Mouse (Mus musculus) heart, postnatal 0 days (tissue): ENCODE results near the gene A730049H05Rik. TPM values are rescaled to one million over a fixed set of nuclear protein-coding genes. Genes with fewer than 3 reads are reported as not detected.

ENCODE experiments used
- ATAC-seq: fragments of 200-750 bp; cut with Nextera tagmentation; 2 replicates; pipeline ENCODE4 v1.8.0; 2017; ENCODE audit warnings: low read depth, moderate number of reproducible peaks, moderate library complexity; ENCODE audit not compliant: insufficient read depth
- DNase-seq: peaks from one replicate; pipeline ENCODE4 v3.0.0-alpha.2; 2016; ENCODE audit warnings: low spot score
- H3K27ac ChIP-seq: fragments of 300-500 bp; sonication (generic); 2 replicates; pipeline ENCODE4 v1.5.1; 2014; ENCODE audit warnings: low read depth, mild to moderate bottlenecking
- H3K27me3 ChIP-seq: fragments of 300-500 bp; sonication (generic); 2 replicates; pipeline ENCODE4 v1.6.1; 2014; ENCODE audit warnings: low read length, mixed read lengths; ENCODE audit not compliant: control insufficient read depth, insufficient read depth
- H3K36me3 ChIP-seq: fragments of 300-500 bp; sonication (generic); replicated peaks from 2 replicates; pipeline ENCODE4 v1.6.1; 2014; ENCODE audit warnings: low read length, mixed read lengths; ENCODE audit not compliant: control insufficient read depth, insufficient read depth
- H3K4me1 ChIP-seq: fragments of 300-500 bp; sonication (generic); 2 replicates; pipeline ENCODE4 v1.6.1; 2014; ENCODE audit warnings: antibody characterized with exemption; ENCODE audit not compliant: control insufficient read depth, insufficient read depth
- H3K4me2 ChIP-seq: fragments of 300-500 bp; sonication (generic); 2 replicates; pipeline ENCODE4 v1.6.1; 2014; ENCODE audit warnings: low read depth, mild to moderate bottlenecking, low read length, moderate library complexity
- H3K4me3 ChIP-seq: fragments of 300-500 bp; sonication (generic); 2 replicates; pipeline ENCODE4 v1.5.1; 2014; ENCODE audit warnings: low read depth, low read length
- H3K9ac ChIP-seq: fragments of 300-500 bp; sonication (generic); replicated peaks from 2 replicates; pipeline ENCODE4 v1.6.1; 2014; ENCODE audit warnings: low read depth, low read length, mixed read lengths
- H3K9me3 ChIP-seq: fragments of 300-500 bp; sonication (generic); replicated peaks from 2 replicates; pipeline ENCODE4 v1.6.1; 2016; ENCODE audit warnings: low read length; ENCODE audit not compliant: control insufficient read depth
- CTCF ChIP-seq: IDR thresholded peaks from 2 replicates; pipeline ENCODE4 v1.5.1; 2016; ENCODE audit warnings: antibody characterized with exemption, control low read depth, low read depth
- EP300 ChIP-seq: IDR thresholded peaks from 2 replicates; pipeline ENCODE4 v1.6.1; 2016; ENCODE audit warnings: antibody characterized with exemption, low read depth
- WGBS: fragments of 180-500 bp; shearing (Covaris S2); extraction: QIAGEN DNeasy Blood & Tissue Kit; methylation state at CpG from one replicate; pipeline ENCODE4 v1.1.7; 2014; 5-methylcytosine and 5-hydroxymethylcytosine counted together
- polyA plus RNA-seq: library from polyadenylated mRNA; unstranded; fragments of >200 nt; fragmentation: Nextera tagmentation; extraction: Ambion mirVana; gene quantifications from 2 replicates; pipeline ENCODE4 v1.2.1, GENCODE M21; 2015
- total RNA-seq: library from RNA; depleted of rRNA; stranded (reverse); fragments of >200 nt; gene quantifications from 2 replicates; pipeline ENCODE4 v1.2.3, GENCODE M21; 2014; ENCODE audit warnings: low replicate concordance

Gene A730049H05Rik
- total and polyA plus RNA-seq, 2 experiments from 2014 or later = 0.46 to 1.7 TPM

DNA sequence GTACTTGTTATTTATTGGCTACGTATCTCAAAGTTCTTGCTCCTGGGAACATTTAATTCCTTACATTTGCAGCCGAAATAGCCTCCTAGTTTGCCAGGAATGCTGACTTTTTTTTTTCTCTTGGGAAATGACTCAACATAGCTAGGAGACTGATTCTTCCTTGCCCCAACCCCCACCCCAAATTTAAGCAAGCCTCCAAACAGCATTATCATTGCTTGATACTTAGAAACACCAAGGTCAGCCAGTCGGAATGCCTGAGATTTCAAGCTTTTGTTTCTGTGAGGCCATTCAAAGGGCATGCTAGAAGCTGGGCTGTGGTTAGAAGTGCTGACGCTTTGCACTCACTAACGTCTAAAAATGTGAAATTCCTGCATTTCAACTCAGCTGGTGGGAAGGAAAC, 11.1 kb downstream of the A730049H05Rik start:
- no peak overlapping the region for H3K4me3 ChIP-seq
- no peaks in the 10 kb centered on the region for H3K27me3 ChIP-seq
- no peak for TF ChIP-seq EP300
- TF ChIP-seq CTCF = no peak
- WGBS = 25% methylated on average over 5 of the region's 5 CpGs
- no peak overlapping the region for H3K4me2 ChIP-seq
- ATAC-seq (peak; percentile 51; the same call in 1 of the 2 replicates), DNase-seq (peak; percentile 57)
- peak overlapping the region; percentile 62 for H3K27ac ChIP-seq
- peaks cover 10% of the 10 kb centered on the region for H3K36me3 ChIP-seq
- H3K9ac ChIP-seq = no peak overlapping the region
- peaks cover 30% of the 10 kb centered on the region for H3K4me1 ChIP-seq
- H3K9me3 ChIP-seq = no peaks in the 10 kb centered on the region

DNA sequence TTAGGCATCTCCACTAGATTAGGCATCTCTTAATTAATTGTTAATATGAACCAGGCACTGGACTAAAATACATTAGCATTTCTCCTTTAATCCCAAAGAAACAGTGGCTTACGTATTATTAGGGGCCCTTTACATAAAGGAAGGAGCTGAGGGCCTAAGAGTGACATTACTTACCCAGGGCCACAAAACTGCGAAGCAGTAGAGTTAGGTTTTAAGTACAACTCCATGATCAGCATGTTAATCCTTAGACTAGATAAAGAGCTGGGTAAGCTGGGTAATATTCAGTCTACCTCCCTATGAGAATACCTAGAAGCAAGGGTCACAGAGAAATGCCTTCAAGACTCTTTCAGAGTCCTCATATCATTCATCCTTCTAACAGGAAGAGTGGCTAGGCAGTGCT, 12.9 kb downstream of the A730049H05Rik start:
- H3K36me3 ChIP-seq = peaks cover 11% of the 10 kb centered on the region
- H3K4me3 ChIP-seq = no peak overlapping the region
- peaks cover 30% of the 10 kb centered on the region for H3K4me1 ChIP-seq
- H3K27me3 ChIP-seq = no peaks in the 10 kb centered on the region
- no peak for ATAC-seq
- TF ChIP-seq EP300 (no peak), CTCF (no peak)
- no peak for DNase-seq
- no peak overlapping the region for H3K9ac ChIP-seq
- H3K9me3 ChIP-seq = no peaks in the 10 kb centered on the region
- WGBS = 92% methylated on average over 2 of the region's 2 CpGs
- H3K4me2 ChIP-seq = no peak overlapping the region
- H3K27ac ChIP-seq = no peak overlapping the region

DNA sequence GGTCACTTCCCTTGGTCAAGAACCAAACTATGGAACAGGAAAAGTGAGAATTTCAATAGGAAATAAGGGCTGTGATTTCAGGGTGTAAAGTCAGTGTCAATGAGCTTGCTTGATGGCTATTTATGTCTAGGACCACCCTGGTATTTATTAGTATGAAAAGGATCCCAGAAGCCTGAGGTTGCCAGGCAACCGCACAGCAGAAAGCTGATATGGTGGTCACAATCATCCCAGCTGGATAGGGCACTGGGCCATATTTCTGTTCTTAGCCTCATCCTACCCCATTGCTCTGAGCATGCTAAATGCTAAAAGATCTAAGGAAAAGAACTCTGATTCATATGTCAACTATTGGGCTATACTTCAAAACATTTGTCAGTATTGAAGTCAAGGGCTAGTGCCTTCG, 14.8 kb downstream of the A730049H05Rik start:
- no peak for TF ChIP-seq EP300
- TF ChIP-seq CTCF = no peak
- Histone ChIP-seq H3K4me1 (peaks cover 30% of the 10 kb centered on the region), H3K36me3 (peaks cover 11% of the 10 kb centered on the region), H3K9me3 (no peaks in the 10 kb centered on the region), H3K27ac (no peak overlapping the region), H3K4me2 (no peak overlapping the region), H3K9ac (no peak overlapping the region), H3K27me3 (no peaks in the 10 kb centered on the region), H3K4me3 (no peak overlapping the region)
- ATAC-seq (no peak), DNase-seq (no peak)
- WGBS = 87% methylated on average over 2 of the region's 2 CpGs

DNA sequence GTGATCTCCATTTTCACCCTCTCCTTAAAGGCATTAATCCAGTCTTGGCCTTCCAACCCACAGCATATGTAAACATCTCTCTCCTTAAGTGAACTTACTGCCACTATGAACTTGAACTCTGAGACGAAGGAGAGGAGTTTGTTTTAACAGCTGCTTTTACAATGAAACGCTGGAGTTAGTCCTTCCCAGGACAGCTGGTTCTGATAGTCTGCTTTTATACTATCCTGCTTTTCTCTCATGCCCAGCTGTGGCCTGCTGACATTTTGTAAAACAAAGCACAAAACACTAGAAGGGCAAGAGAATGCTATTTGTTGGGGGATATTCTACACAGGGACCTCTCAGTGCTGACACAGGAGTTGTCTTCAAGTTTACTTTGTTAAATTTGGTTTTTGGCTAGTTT, 25.7 kb downstream of the A730049H05Rik start:
- no peak overlapping the region for H3K9ac ChIP-seq
- WGBS = 38% methylated on average over 2 of the region's 2 CpGs
- TF ChIP-seq CTCF (no peak), EP300 (no peak)
- ATAC-seq (no peak), DNase-seq (no peak)
- H3K27ac ChIP-seq = no peak overlapping the region
- no peak overlapping the region for H3K4me2 ChIP-seq
- peaks cover 15% of the 10 kb centered on the region for H3K36me3 ChIP-seq
- H3K27me3 ChIP-seq = no peaks in the 10 kb centered on the region
- H3K4me1 ChIP-seq = peaks cover 20% of the 10 kb centered on the region
- no peaks in the 10 kb centered on the region for H3K9me3 ChIP-seq
- H3K4me3 ChIP-seq = no peak overlapping the region

DNA sequence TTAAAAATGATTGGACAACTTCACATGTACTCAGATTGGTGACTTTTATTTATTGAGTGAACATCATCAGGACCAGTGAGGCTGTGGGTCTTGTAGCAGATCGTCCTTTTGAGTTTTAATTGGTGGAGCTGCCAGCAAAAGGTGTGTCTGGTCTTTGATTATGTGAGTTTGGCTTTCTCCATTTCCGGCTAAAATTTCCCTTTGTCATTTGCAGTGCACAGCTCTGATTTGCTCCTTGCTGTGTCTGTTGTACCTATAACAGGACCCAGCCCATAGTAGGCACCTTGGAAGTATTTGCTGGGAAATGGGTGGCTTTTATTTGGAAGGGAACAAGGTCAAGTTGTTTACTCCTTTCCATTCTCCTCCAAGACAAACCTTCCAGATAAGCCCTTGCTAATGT, 27.2 kb downstream of the A730049H05Rik start:
- Histone ChIP-seq H3K9me3 (no peaks in the 10 kb centered on the region), H3K9ac (no peak overlapping the region), H3K27ac (no peak overlapping the region), H3K4me1 (peaks cover 20% of the 10 kb centered on the region), H3K4me3 (no peak overlapping the region), H3K36me3 (peaks cover 23% of the 10 kb centered on the region), H3K27me3 (no peaks in the 10 kb centered on the region), H3K4me2 (no peak overlapping the region)
- ATAC-seq (no peak), DNase-seq (no peak)
- 80% methylated on average over 2 of the region's 2 CpGs for WGBS
- TF ChIP-seq CTCF (no peak), EP300 (no peak)

DNA sequence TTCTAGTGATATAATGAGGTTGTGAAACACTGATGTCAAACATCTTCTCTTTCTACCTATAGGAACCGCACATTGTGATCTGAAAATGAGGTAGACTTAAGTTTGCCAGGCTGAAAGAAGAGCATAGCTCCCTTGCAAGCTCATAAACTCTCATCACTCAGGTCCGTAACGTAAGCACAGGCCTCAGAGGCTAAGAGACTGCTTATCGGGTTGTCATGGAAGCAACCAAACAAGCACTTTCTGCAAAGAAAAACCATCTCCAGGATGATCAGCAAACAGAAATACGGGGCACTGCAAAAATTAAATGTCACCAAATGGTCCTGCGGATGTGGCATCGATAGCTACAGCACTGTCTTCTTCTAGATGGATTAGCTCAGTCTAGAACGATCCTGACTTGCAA, 29.6 kb downstream of the A730049H05Rik start:
- no peak overlapping the region for H3K9ac ChIP-seq
- H3K4me3 ChIP-seq = no peak overlapping the region
- no peaks in the 10 kb centered on the region for H3K9me3 ChIP-seq
- H3K4me1 ChIP-seq = peaks cover 30% of the 10 kb centered on the region
- H3K27me3 ChIP-seq = no peaks in the 10 kb centered on the region
- H3K36me3 ChIP-seq = peaks cover 27% of the 10 kb centered on the region
- no peak overlapping the region for H3K4me2 ChIP-seq
- H3K27ac ChIP-seq = peak overlapping the region; percentile 74
- ATAC-seq (no peak), DNase-seq (peak; percentile 66)
- TF ChIP-seq EP300 (no peak), CTCF (no peak)
- WGBS = 43% methylated on average over 8 of the region's 8 CpGs
